Mouse (Mus musculus) gonadal fat pad, adult 2 months (tissue): ENCODE data around the gene Ankrd44. TPM values are rescaled to one million over a fixed set of nuclear protein-coding genes. Genes with fewer than 3 reads are reported as not detected.

ENCODE experiments used
- DNase-seq: peaks from one replicate; pipeline ENCODE4 v3.0.0-alpha.2; 2012; ENCODE audit warnings: low read depth
- polyA plus RNA-seq: library from polyadenylated mRNA; depleted of rRNA; stranded (reverse); fragments of >200 nt; gene quantifications from 2 replicates; pipeline ENCODE4 v1.2.3, GENCODE M21; 2012

The Ankrd44 gene
- polyA plus RNA-seq, 1 experiment: 18.6 TPM

DNA sequence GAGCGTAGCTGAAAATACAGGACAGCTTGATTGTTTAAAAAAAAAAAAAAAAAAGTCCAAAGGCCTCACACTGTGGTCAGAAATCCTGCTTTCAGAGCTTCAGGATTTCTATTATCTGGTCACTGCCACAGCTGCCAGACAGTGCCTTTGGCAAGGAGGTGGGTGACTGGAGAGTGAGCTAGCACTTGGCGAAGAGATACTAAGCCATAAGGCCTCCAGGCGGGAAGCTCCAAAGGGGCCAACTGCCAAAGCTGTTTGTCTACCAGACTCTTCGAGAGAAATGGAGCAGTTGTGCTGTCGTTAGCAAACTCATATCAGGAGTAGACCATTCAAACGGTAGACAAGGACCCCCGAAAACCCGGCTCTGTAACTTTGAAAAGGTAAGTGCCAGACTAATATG lies 3.5 kb downstream of the Ankrd44 start:
- DNase-seq: no peak

DNA sequence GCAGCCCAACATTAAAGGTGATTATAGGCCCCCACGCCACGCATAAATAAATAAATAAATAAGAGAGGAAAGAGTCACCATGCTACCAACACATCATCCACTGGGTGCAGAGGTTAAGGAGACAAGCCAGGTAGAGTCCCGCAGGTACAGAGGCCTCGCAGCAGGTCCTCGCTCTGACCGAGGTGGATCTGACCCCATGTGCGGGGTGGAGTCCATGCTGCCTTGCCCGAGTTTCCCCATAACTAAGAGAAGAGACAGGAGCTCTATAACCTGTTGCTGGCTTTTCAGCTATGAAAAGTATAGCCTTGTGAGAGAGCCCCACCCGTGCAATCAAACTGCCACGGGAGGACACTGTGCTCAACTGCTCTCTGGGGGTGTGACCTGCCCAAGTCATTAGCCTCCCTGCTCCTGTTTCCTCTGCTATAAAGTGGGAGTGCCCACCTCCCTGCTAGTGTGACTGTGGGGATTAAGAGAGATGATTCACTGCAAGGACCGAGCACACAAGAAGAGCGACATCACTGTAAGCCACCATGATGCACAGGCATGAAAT lies 4.1 kb downstream of the Ankrd44 start:
- no peak for DNase-seq

DNA sequence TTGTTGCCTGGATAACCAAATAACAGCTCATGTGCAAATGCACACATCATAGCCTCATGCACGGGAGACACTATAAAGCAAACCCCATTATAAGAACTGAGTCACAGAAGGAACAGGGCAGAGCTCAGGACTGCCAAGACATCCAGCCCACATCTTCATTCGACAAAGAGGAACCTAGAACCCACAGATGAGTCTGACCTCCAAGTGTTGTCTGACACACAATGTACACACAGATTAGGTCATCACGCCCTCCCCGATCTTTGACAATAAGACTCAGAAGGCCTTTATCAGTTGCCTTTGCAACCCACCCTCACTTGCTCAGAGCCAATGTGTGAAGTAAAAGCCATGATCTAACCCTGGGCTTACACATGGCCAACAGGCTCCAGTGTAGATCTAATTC lies 6.1 kb downstream of the Ankrd44 start:
- DNase-seq: no peak

GRCm38 (mm10) chr1:54916456-54916855 lies 9.7 kb downstream of the Ankrd44 start:
- DNase-seq: no peak

DNA sequence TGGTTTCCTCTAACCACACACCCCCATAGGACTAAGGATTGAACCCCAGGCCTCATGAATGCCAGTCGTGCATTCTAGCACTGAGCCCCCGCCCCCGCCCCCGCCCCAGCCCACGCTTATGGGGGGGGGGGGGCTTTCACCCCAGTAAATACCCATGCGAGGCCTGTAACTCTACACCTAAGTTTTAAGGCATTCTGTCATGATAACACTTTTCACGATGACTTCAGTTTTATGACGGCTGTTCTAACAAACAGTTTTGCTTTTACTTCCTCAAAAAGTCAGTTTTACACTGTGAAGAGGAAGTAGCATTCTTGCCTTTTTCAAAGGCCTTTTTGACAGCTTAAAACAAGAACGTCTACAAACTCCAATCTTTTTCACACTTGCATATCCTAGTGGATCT lies 11.8 kb downstream of the Ankrd44 start:
- DNase-seq: no peak

GRCm38 (mm10) chr1:54913379-54913873 lies 12.8 kb downstream of the Ankrd44 start:
- DNase-seq: no peak

DNA sequence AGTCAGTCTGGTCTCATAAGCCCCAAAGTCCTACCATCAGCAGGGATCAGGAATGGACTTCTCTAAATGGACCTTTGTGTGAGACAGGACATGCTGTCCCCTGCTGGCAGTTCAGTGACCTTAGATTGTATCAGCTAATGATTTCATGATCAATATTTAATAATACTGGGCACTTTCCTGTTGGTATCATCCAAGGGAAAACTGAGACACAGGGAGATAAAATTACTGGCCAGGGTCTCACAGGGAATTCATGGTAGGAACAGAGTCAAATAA lies 13.2 kb downstream of the Ankrd44 start:
- no peak for DNase-seq

- DNase-seq: no peak
Measured at GRCm38 (mm10) chr1:54912290-54913062, 13.7 kb downstream of the Ankrd44 start.

DNA sequence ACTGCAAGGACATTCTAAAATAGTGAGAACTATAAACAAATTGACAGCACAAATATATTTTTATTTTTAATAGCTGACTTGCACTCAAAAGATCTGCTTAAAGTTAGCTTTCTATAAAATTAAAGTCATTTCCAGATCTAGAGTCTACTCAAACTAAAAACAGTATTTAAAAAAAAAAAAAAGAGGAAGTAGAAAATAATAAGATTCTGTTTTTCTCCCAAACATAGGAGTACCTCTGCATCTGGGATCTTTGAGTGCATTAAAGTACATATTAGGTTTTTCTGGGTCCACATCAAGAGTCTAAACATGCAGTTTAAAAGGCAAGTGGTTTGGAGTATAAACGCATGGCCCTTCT lies 15.0 kb downstream of the Ankrd44 start:
- no peak for DNase-seq

DNA sequence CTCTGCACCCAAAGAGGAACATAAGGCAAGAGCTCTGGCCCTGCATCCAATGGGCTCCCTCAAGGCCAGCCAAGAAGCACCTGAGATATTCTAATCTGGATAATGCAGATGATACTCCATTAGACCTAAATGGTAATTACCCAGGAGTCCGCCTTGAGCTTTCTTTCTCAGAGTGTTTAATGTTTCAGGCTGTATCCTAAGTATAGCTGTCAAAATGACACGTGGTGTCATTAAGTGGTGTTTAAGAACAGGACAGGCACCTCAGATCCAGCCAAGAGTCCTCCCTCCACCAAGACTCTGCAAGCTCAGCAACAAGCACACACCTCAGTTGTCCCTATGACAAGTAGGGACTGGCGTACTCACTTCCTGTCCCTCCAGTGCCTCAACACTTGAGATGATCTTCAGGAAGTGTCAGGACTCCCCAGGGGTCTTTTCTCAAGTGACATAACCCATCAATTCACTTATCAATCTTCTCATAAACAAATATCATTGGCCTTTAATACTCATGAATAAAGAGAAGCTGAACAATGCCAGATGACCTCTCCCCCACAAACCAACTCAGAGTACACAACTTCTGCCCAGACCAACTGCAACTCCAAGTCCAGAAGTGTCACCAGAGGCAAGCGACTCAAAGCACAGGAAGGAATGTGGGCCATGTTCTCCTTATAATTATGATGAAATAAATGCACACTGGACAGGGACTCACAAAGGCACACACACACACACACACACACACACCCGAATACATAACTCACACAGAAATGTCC lies 15.5 kb downstream of the Ankrd44 start:
- no peak for DNase-seq

DNA sequence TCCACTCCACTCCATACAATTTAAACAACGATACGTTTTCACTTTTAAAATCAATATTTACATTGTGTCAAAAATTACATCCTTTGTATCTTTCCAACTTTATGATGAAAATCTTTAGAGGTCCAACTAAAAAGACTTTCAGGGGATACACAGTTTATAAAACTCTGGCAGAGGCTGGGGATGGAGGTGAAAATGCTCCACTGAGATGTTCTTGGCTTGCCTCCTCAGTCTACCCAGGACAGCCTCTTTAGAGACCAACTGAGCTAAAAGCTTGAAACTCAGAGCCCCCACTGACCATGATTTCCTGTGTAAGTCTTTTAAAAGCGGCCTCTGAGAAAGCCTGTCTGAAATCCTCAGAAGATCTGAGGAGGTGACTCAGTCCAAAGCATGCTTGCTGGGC lies 17.4 kb downstream of the Ankrd44 start:
- DNase-seq: no peak

DNA sequence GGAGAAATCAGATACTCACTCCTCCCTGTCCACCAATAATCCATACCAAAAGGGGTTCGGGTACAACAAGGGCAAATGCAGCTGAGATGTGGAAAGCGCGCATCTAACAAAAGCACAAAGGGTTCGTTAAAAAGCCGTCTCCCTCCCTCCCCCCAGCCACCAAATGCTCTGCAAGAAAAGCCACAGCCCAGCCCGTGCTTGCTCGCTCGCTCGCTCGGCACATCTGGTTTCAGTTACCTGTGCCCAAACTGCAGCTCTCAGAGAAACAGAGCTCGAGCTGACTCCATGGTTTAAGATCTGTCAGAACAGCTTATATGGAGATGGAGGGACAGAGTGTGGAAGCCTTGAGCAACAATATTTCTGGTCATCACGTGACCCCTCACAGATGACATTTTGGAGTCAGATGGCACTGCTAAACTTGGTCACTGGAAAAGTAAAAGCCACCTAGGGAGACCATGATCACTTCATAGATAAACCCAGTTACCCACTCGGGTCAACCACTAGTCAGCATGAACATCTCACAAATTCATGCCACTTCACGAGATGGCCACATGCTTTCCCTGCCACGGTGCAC lies 19.0 kb downstream of the Ankrd44 start:
- no peak for DNase-seq

- DNase-seq: no peak
Measured at GRCm38 (mm10) chr1:54906322-54906721, 19.9 kb downstream of the Ankrd44 start.

GRCm38 (mm10) chr1:54905632-54906031 lies 20.6 kb downstream of the Ankrd44 start:
- DNase-seq: no peak

GRCm38 (mm10) chr1:54904165-54904564 lies 22.0 kb downstream of the Ankrd44 start:
- no peak for DNase-seq

DNA sequence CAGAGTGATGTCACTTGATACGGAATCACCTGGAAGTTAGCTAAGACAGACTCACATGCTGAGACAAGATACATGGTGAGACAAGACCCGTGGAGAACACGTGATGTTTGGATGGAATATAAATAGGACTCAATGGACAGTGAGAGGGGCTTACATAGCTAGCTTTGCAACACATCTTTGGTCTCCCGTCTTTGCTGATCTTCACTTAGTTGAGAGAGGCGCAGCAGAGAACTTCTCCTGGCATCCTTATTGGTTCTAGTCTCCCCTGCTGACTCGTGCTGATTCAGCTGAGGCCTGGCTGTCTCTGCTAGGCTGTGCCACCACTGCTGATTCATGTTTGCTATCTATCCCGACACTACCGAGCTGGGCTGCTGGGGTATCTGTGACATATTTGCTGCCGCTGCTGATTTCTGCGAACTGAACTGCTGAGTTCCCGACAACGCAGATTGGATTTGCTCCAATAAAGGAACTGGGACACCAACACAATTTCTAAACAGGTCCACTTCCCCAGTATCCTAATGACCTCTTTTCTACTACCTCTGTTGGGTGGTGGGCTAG lies 23.4 kb downstream of the Ankrd44 start:
- no peak for DNase-seq

GRCm38 (mm10) chr1:54901084-54901483 lies 25.1 kb downstream of the Ankrd44 start:
- DNase-seq: no peak

GRCm38 (mm10) chr1:54899247-54899646 lies 26.9 kb downstream of the Ankrd44 start:
- DNase-seq: no peak

GRCm38 (mm10) chr1:54898656-54899084 lies 27.5 kb downstream of the Ankrd44 start:
- DNase-seq: peak; percentile 56

- DNase-seq: no peak
Measured at GRCm38 (mm10) chr1:54897726-54898125, 28.5 kb downstream of the Ankrd44 start.

- peak; percentile 45 for DNase-seq
Measured at GRCm38 (mm10) chr1:54896109-54897085, 29.8 kb downstream of the Ankrd44 start.
